Mouse (Mus musculus): Measurements from ENCODE around the gene Qdpr. TPM values are rescaled to one million over a fixed set of nuclear protein-coding genes. Genes with fewer than 3 reads are reported as not detected.

Gene Qdpr
- total RNA-seq, 1 experiment = 40.2 TPM

DNA sequence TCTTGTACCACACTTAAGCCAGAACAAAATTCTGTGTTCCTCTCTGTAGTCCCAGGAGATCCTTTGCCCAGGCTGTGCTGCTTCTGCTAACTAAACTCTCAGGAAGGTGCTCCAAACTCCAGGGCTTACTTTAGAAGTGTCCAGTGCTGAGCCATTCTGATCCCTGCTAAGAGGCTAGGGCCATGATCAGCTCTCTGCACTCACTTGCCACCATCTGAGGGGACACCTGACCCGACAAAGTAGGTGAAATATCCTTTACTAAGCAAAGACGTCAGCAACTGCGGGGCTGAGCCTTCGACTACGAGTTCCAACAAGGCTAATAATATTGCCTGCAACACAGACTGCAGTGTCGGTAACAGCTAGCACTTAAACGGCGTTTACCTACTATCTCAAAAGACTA lies 830 bp downstream of the Qdpr start:
- Histone ChIP-seq H3K4me3 (ENCODE audit: insufficient read depth in 1 of 2, low read depth in 1 of 2, low read length in 2 of 2, poor library complexity in 1 of 2, severe bottlenecking in 1 of 2) (peak overlapping the region; percentile 67 to 94), H3K36me3 (ENCODE audit: control insufficient read depth, insufficient read depth, low read length, poor library complexity, severe bottlenecking) (peaks cover 3% of the 10 kb centered on the region), H3K27ac (ENCODE audit: insufficient read depth, low read depth, low read length, poor library complexity, severe bottlenecking) (no peak overlapping the region), H3K4me1 (ENCODE audit: control insufficient read depth in 2 of 2, insufficient read depth in 2 of 2, low read length in 2 of 2, poor library complexity in 1 of 2) (peaks cover 4 to 11% of the 10 kb centered on the region in 2 experiments; a peak in 2 of 4 replicates), H3K9me3 (ENCODE audit: control insufficient read depth, insufficient read depth, low read depth, low read length) (no peaks in the 10 kb centered on the region), H3K9ac (ENCODE audit: insufficient read depth, low read depth, low read length, poor library complexity, severe bottlenecking) (peak overlapping the region; percentile 89)
- TF ChIP-seq ZNF384 (IDR thresholded peaks at IDR 0.05; ENCODE audit: low read depth, low read length) = no peak
- no peak for TF ChIP-seq CHD2 (IDR thresholded peaks at IDR 0.05; ENCODE audit: low read depth, low read length)
- no peak for TF ChIP-seq MAFK (IDR thresholded peaks at IDR 0.05; ENCODE audit: insufficient read depth, low read depth, low read length)
- TF ChIP-seq HCFC1 (IDR thresholded peaks at IDR 0.05; ENCODE audit: borderline replicate concordance, insufficient read depth, low read length) = no peak
- TF ChIP-seq ZC3H11A (IDR thresholded peaks at IDR 0.05; ENCODE audit: borderline replicate concordance, low read depth, low read length) = no peak
- no peak for DNase-seq (ENCODE audit: low read depth, low spot score)
- in situ Hi-C loops (cut with MboI; ENCODE audit: low sequenced_read_pairs in 2 of 2, unreplicated experiment in 2 of 2) = no loop called here

DNA sequence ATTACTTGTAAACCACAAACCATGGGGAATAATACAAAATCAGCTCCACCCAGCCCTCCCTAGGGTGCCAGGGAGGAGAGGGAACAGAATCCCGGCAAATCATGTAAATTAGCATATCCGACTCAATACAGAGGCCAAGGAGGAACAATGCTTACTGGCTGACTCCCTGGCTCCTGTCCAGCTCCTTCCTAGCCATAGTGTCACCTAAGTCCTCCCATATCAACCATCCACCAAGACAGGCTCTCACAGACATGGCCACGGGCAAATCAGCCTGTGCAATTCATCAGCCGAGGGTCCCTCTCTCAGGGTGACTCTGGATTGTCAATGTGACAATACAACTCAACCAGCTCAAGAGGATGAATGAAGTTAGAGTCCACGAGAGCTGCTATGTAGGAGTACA lies 1.4 kb downstream of the Qdpr start:
- Histone ChIP-seq H3K27ac (ENCODE audit: insufficient read depth, low read depth, low read length, poor library complexity, severe bottlenecking) (no peak overlapping the region), H3K36me3 (ENCODE audit: control insufficient read depth, insufficient read depth, low read length, poor library complexity, severe bottlenecking) (peaks cover 6% of the 10 kb centered on the region), H3K9ac (ENCODE audit: insufficient read depth, low read depth, low read length, poor library complexity, severe bottlenecking) (peak overlapping the region; percentile 89; the same call in 1 of the 2 replicates), H3K4me3 (ENCODE audit: insufficient read depth in 1 of 2, low read depth in 1 of 2, low read length in 2 of 2, poor library complexity in 1 of 2, severe bottlenecking in 1 of 2) (peak overlapping the region; percentile 67 to 94), H3K9me3 (ENCODE audit: control insufficient read depth, insufficient read depth, low read depth, low read length) (no peaks in the 10 kb centered on the region), H3K4me1 (ENCODE audit: control insufficient read depth in 2 of 2, insufficient read depth in 2 of 2, low read length in 2 of 2, poor library complexity in 1 of 2) (peaks cover 4 to 11% of the 10 kb centered on the region in 2 experiments; a peak in 2 of 4 replicates)
- in situ Hi-C loops (cut with MboI; ENCODE audit: low sequenced_read_pairs in 2 of 2, unreplicated experiment in 2 of 2) = no loop called here
- DNase-seq (ENCODE audit: low read depth, low spot score) = no peak
- TF ChIP-seq ZC3H11A (IDR thresholded peaks at IDR 0.05; ENCODE audit: borderline replicate concordance, low read depth, low read length) = no peak
- no peak for TF ChIP-seq CHD2 (IDR thresholded peaks at IDR 0.05; ENCODE audit: low read depth, low read length)
- TF ChIP-seq MAFK (IDR thresholded peaks at IDR 0.05; ENCODE audit: insufficient read depth, low read depth, low read length) = no peak
- no peak for TF ChIP-seq ZNF384 (IDR thresholded peaks at IDR 0.05; ENCODE audit: low read depth, low read length)
- TF ChIP-seq HCFC1 (IDR thresholded peaks at IDR 0.05; ENCODE audit: borderline replicate concordance, insufficient read depth, low read length) = no peak

- no peak overlapping the region for H3K4me3 ChIP-seq (ENCODE audit: insufficient read depth in 1 of 2, low read depth in 1 of 2, low read length in 2 of 2, poor library complexity in 1 of 2, severe bottlenecking in 1 of 2)
- H3K27ac ChIP-seq (ENCODE audit: insufficient read depth, low read depth, low read length, poor library complexity, severe bottlenecking) = no peak overlapping the region
- no peak overlapping the region for H3K9ac ChIP-seq (ENCODE audit: insufficient read depth, low read depth, low read length, poor library complexity, severe bottlenecking)
- no peak for DNase-seq (ENCODE audit: low read depth, low spot score)
- TF ChIP-seq ZNF384 (IDR thresholded peaks at IDR 0.05; ENCODE audit: low read depth, low read length) (no peak), CHD2 (IDR thresholded peaks at IDR 0.05; ENCODE audit: low read depth, low read length) (no peak)
- peaks cover 16% of the 10 kb centered on the region for H3K36me3 ChIP-seq (ENCODE audit: control insufficient read depth, insufficient read depth, low read length, poor library complexity, severe bottlenecking)
- in situ Hi-C loops (cut with MboI; ENCODE audit: low sequenced_read_pairs in 2 of 2, unreplicated experiment in 2 of 2) = no loop called here
- no peaks in the 10 kb centered on the region for H3K9me3 ChIP-seq (ENCODE audit: control insufficient read depth, insufficient read depth, low read depth, low read length)
- peaks cover 4 to 11% of the 10 kb centered on the region in 2 experiments; a peak in 2 of 4 replicates for H3K4me1 ChIP-seq (ENCODE audit: control insufficient read depth in 2 of 2, insufficient read depth in 2 of 2, low read length in 2 of 2, poor library complexity in 1 of 2)
These were observed 5.8 kb downstream of the Qdpr start for GRCm38 (mm10) chr5:45444130-45444832.

- H3K4me3 ChIP-seq (ENCODE audit: insufficient read depth in 1 of 2, low read depth in 1 of 2, low read length in 2 of 2, poor library complexity in 1 of 2, severe bottlenecking in 1 of 2) = no peak overlapping the region
- H3K27ac ChIP-seq (ENCODE audit: insufficient read depth, low read depth, low read length, poor library complexity, severe bottlenecking) = no peak overlapping the region
- H3K9ac ChIP-seq (ENCODE audit: insufficient read depth, low read depth, low read length, poor library complexity, severe bottlenecking) = no peak overlapping the region
- no peaks in the 10 kb centered on the region for H3K9me3 ChIP-seq (ENCODE audit: control insufficient read depth, insufficient read depth, low read depth, low read length)
- H3K36me3 ChIP-seq (ENCODE audit: control insufficient read depth, insufficient read depth, low read length, poor library complexity, severe bottlenecking) = peaks cover 32% of the 10 kb centered on the region
- TF ChIP-seq HCFC1 (IDR thresholded peaks at IDR 0.05; ENCODE audit: borderline replicate concordance, insufficient read depth, low read length) = no peak
- TF ChIP-seq CHD2 (IDR thresholded peaks at IDR 0.05; ENCODE audit: low read depth, low read length) = no peak
- no peak for TF ChIP-seq ZC3H11A (IDR thresholded peaks at IDR 0.05; ENCODE audit: borderline replicate concordance, low read depth, low read length)
- no peak for TF ChIP-seq ZNF384 (IDR thresholded peaks at IDR 0.05; ENCODE audit: low read depth, low read length)
- no peak for DNase-seq (ENCODE audit: low read depth, low spot score)
- no peaks in the 10 kb centered on the region for H3K4me1 ChIP-seq (ENCODE audit: control insufficient read depth in 2 of 2, insufficient read depth in 2 of 2, low read length in 2 of 2, poor library complexity in 1 of 2)
- in situ Hi-C loops (cut with MboI; ENCODE audit: low sequenced_read_pairs in 2 of 2, unreplicated experiment in 2 of 2) = no loop called here
These were observed 8.3 kb downstream of the Qdpr start for GRCm38 (mm10) chr5:45441745-45442144.

GRCm38 (mm10) chr5:45441124-45441523 lies 8.9 kb downstream of the Qdpr start:
- no peaks in the 10 kb centered on the region for H3K4me1 ChIP-seq (ENCODE audit: control insufficient read depth in 2 of 2, insufficient read depth in 2 of 2, low read length in 2 of 2, poor library complexity in 1 of 2)
- DNase-seq (ENCODE audit: low read depth, low spot score) = no peak
- TF ChIP-seq ZC3H11A (IDR thresholded peaks at IDR 0.05; ENCODE audit: borderline replicate concordance, low read depth, low read length) (no peak), ZNF384 (IDR thresholded peaks at IDR 0.05; ENCODE audit: low read depth, low read length) (no peak), HCFC1 (IDR thresholded peaks at IDR 0.05; ENCODE audit: borderline replicate concordance, insufficient read depth, low read length) (no peak), CHD2 (IDR thresholded peaks at IDR 0.05; ENCODE audit: low read depth, low read length) (no peak), MAFK (IDR thresholded peaks at IDR 0.05; ENCODE audit: insufficient read depth, low read depth, low read length) (no peak)
- no peak overlapping the region for H3K4me3 ChIP-seq (ENCODE audit: insufficient read depth in 1 of 2, low read depth in 1 of 2, low read length in 2 of 2, poor library complexity in 1 of 2, severe bottlenecking in 1 of 2)
- in situ Hi-C loops (cut with MboI; ENCODE audit: low sequenced_read_pairs in 2 of 2, unreplicated experiment in 2 of 2) = no loop called here
- no peak overlapping the region for H3K9ac ChIP-seq (ENCODE audit: insufficient read depth, low read depth, low read length, poor library complexity, severe bottlenecking)
- H3K9me3 ChIP-seq (ENCODE audit: control insufficient read depth, insufficient read depth, low read depth, low read length) = no peaks in the 10 kb centered on the region
- no peak overlapping the region for H3K27ac ChIP-seq (ENCODE audit: insufficient read depth, low read depth, low read length, poor library complexity, severe bottlenecking)
- H3K36me3 ChIP-seq (ENCODE audit: control insufficient read depth, insufficient read depth, low read length, poor library complexity, severe bottlenecking) = peaks cover 32% of the 10 kb centered on the region
